Mouse (Mus musculus) lung, embryonic 15.5 days (tissue): ENCODE measurements around the gene Slc22a2. TPM values are rescaled to one million over a fixed set of nuclear protein-coding genes. Genes with fewer than 3 reads are reported as not detected.

Source experiments
- ATAC-seq: fragments of 200-750 bp; cut with Nextera tagmentation; 2 replicates; pipeline ENCODE4 v1.8.0; 2017; ENCODE audit warnings: moderate number of reproducible peaks, borderline replicate concordance; ENCODE audit not compliant: low FRiP score, low TSS enrichment; ENCODE audit errors: extremely low read depth
- H3K27ac ChIP-seq: fragments of 300-500 bp; sonication (generic); 2 replicates; pipeline ENCODE4 v1.5.1; 2015; ENCODE audit warnings: moderate library complexity, mild to moderate bottlenecking, inconsistent platforms
- H3K27me3 ChIP-seq: fragments of 300-500 bp; sonication (generic); 2 replicates; pipeline ENCODE4 v1.6.1; 2015; ENCODE audit warnings: inconsistent platforms
- H3K36me3 ChIP-seq: fragments of 300-500 bp; sonication (generic); 2 replicates; pipeline ENCODE4 v1.6.1; 2015; ENCODE audit warnings: inconsistent platforms
- H3K4me1 ChIP-seq: fragments of 300-500 bp; sonication (generic); 2 replicates; pipeline ENCODE4 v1.6.1; 2015; ENCODE audit warnings: inconsistent platforms
- H3K4me2 ChIP-seq: fragments of 300-500 bp; sonication (generic); 2 replicates; pipeline ENCODE4 v1.6.1; 2015; ENCODE audit warnings: inconsistent platforms, mild to moderate bottlenecking, moderate library complexity
- H3K4me3 ChIP-seq: fragments of 300-500 bp; sonication (generic); 2 replicates; pipeline ENCODE4 v1.5.1; 2015; ENCODE audit warnings: mild to moderate bottlenecking, inconsistent platforms
- H3K9ac ChIP-seq: fragments of 300-500 bp; sonication (generic); 2 replicates; pipeline ENCODE4 v1.6.1; 2015; ENCODE audit warnings: inconsistent platforms
- H3K9me3 ChIP-seq: fragments of 300-500 bp; sonication (generic); 2 replicates; pipeline ENCODE4 v1.6.1; 2016; ENCODE audit warnings: inconsistent platforms
- WGBS: fragments of 180-500 bp; shearing (Covaris S2); methylation state at CpG from one replicate; pipeline ENCODE4 v1.1.7; 2015; 5-methylcytosine and 5-hydroxymethylcytosine counted together
- polyA plus RNA-seq: library from polyadenylated mRNA; unstranded; fragments of >200 nt; fragmentation: Nextera tagmentation; extraction: Ambion mirVana; gene quantifications from 2 replicates; pipeline ENCODE4 v1.2.1, GENCODE M21; 2015

The Slc22a2 gene
- polyA plus RNA-seq, 1 experiment from 2014 or later, result 0.06 TPM

- no peaks in the 10 kb centered on the region for H3K4me1 ChIP-seq
- WGBS, result 78% methylated on average over 4 of the region's 4 CpGs
- H3K36me3 ChIP-seq, result no peaks in the 10 kb centered on the region
- no peak overlapping the region for H3K4me2 ChIP-seq
- no peak overlapping the region for H3K4me3 ChIP-seq
- H3K9me3 ChIP-seq, result no peaks in the 10 kb centered on the region
- no peak overlapping the region for H3K27ac ChIP-seq
- ATAC-seq, result no peak
- no peaks in the 10 kb centered on the region; the same call in 1 of the 2 replicates for H3K27me3 ChIP-seq
- H3K9ac ChIP-seq, result no peak overlapping the region
Measured at GRCm38 (mm10) chr17:12590911-12591625, 7.1 kb downstream of the Slc22a2 start.

GRCm38 (mm10) chr17:12595846-12596515 is 12.0 kb downstream of the Slc22a2 start:
- H3K27ac ChIP-seq, result no peak overlapping the region
- H3K4me2 ChIP-seq, result no peak overlapping the region
- no peaks in the 10 kb centered on the region for H3K9me3 ChIP-seq
- no peak overlapping the region for H3K9ac ChIP-seq
- H3K27me3 ChIP-seq, result no peaks in the 10 kb centered on the region
- WGBS, result 67% methylated on average over 13 of the region's 13 CpGs
- no peaks in the 10 kb centered on the region for H3K36me3 ChIP-seq
- no peak for ATAC-seq
- H3K4me3 ChIP-seq, result no peak overlapping the region
- H3K4me1 ChIP-seq, result no peaks in the 10 kb centered on the region

GRCm38 (mm10) chr17:12606634-12607033 is 22.7 kb downstream of the Slc22a2 start:
- 8% methylated on average over 1 of the region's 1 CpGs for WGBS
- Histone ChIP-seq H3K27me3 (no peaks in the 10 kb centered on the region), H3K27ac (no peak overlapping the region), H3K4me1 (no peaks in the 10 kb centered on the region), H3K4me2 (no peak overlapping the region), H3K36me3 (no peaks in the 10 kb centered on the region), H3K9ac (no peak overlapping the region), H3K4me3 (no peak overlapping the region), H3K9me3 (no peaks in the 10 kb centered on the region)
- ATAC-seq, result peak; percentile 67

GRCm38 (mm10) chr17:12607202-12607601 is 23.3 kb downstream of the Slc22a2 start:
- Histone ChIP-seq H3K36me3 (no peaks in the 10 kb centered on the region), H3K4me2 (no peak overlapping the region), H3K27ac (no peak overlapping the region), H3K4me3 (no peak overlapping the region), H3K27me3 (no peaks in the 10 kb centered on the region), H3K9me3 (no peaks in the 10 kb centered on the region), H3K4me1 (no peaks in the 10 kb centered on the region), H3K9ac (no peak overlapping the region)
- ATAC-seq, result no peak

- Histone ChIP-seq H3K9ac (no peak overlapping the region), H3K4me2 (no peak overlapping the region), H3K36me3 (no peaks in the 10 kb centered on the region), H3K4me1 (peaks cover 13% of the 10 kb centered on the region), H3K27ac (no peak overlapping the region), H3K4me3 (no peak overlapping the region), H3K27me3 (no peaks in the 10 kb centered on the region), H3K9me3 (no peaks in the 10 kb centered on the region)
- WGBS, result 76% methylated on average over 15 of the region's 15 CpGs
- ATAC-seq, result no peak
Measured at GRCm38 (mm10) chr17:12614511-12615385, 30.8 kb downstream of the Slc22a2 start.

GRCm38 (mm10) chr17:12615429-12615828 is 31.5 kb downstream of the Slc22a2 start:
- Histone ChIP-seq H3K36me3 (no peaks in the 10 kb centered on the region), H3K4me3 (no peak overlapping the region), H3K27me3 (no peaks in the 10 kb centered on the region), H3K27ac (peak overlapping the region; percentile 51; the same call in 1 of the 2 replicates), H3K9me3 (no peaks in the 10 kb centered on the region), H3K4me2 (no peak overlapping the region), H3K4me1 (peaks cover 13% of the 10 kb centered on the region), H3K9ac (no peak overlapping the region)
- peak; percentile 83 for ATAC-seq
- WGBS, result 11% methylated on average over 4 of the region's 4 CpGs

GRCm38 (mm10) chr17:12619641-12620040 is 35.7 kb downstream of the Slc22a2 start:
- no peaks in the 10 kb centered on the region for H3K36me3 ChIP-seq
- no peak overlapping the region for H3K9ac ChIP-seq
- no peak overlapping the region for H3K4me2 ChIP-seq
- peaks cover 13% of the 10 kb centered on the region for H3K4me1 ChIP-seq
- H3K4me3 ChIP-seq, result no peak overlapping the region
- H3K27ac ChIP-seq, result no peak overlapping the region
- 73% methylated on average over 2 of the region's 2 CpGs for WGBS
- H3K27me3 ChIP-seq, result no peaks in the 10 kb centered on the region
- ATAC-seq, result no peak
- no peaks in the 10 kb centered on the region for H3K9me3 ChIP-seq

- Histone ChIP-seq H3K4me3 (no peak overlapping the region), H3K4me1 (peaks cover 16% of the 10 kb centered on the region), H3K4me2 (no peak overlapping the region), H3K27ac (peak overlapping the region; percentile 41; the same call in 1 of the 2 replicates), H3K9ac (no peak overlapping the region), H3K9me3 (no peaks in the 10 kb centered on the region), H3K36me3 (no peaks in the 10 kb centered on the region), H3K27me3 (no peaks in the 10 kb centered on the region)
- 80% methylated on average over 4 of the region's 4 CpGs for WGBS
- no peak for ATAC-seq
Measured at GRCm38 (mm10) chr17:12627983-12628382, 44.1 kb downstream of the Slc22a2 start.

- Histone ChIP-seq H3K36me3 (no peaks in the 10 kb centered on the region), H3K9me3 (no peaks in the 10 kb centered on the region), H3K9ac (no peak overlapping the region), H3K4me2 (no peak overlapping the region), H3K4me3 (no peak overlapping the region), H3K27me3 (no peaks in the 10 kb centered on the region), H3K4me1 (peaks cover 22% of the 10 kb centered on the region), H3K27ac (peak overlapping the region; percentile 81)
- ATAC-seq, result peak; percentile 64
- 30% methylated on average over 6 of the region's 6 CpGs for WGBS
Measured at GRCm38 (mm10) chr17:12630976-12631730, 47.2 kb downstream of the Slc22a2 start.

GRCm38 (mm10) chr17:12631771-12632600 is 48.1 kb downstream of the Slc22a2 start:
- WGBS, result 20% methylated on average over 7 of the region's 7 CpGs
- Histone ChIP-seq H3K4me2 (no peak overlapping the region), H3K4me3 (no peak overlapping the region), H3K36me3 (no peaks in the 10 kb centered on the region), H3K27me3 (no peaks in the 10 kb centered on the region), H3K9me3 (no peaks in the 10 kb centered on the region), H3K4me1 (peaks cover 22% of the 10 kb centered on the region), H3K27ac (peak overlapping the region; percentile 81), H3K9ac (no peak overlapping the region)
- peak; percentile 95 for ATAC-seq

GRCm38 (mm10) chr17:12634814-12635213 is 50.9 kb downstream of the Slc22a2 start:
- Histone ChIP-seq H3K27ac (no peak overlapping the region), H3K4me1 (peaks cover 22% of the 10 kb centered on the region), H3K9ac (no peak overlapping the region), H3K36me3 (no peaks in the 10 kb centered on the region), H3K4me3 (no peak overlapping the region), H3K27me3 (no peaks in the 10 kb centered on the region), H3K4me2 (no peak overlapping the region), H3K9me3 (no peaks in the 10 kb centered on the region)
- ATAC-seq, result no peak
- 37% methylated on average over 4 of the region's 4 CpGs for WGBS
